Comparison of ENCODE assay signal across 26 mouse cellular contexts in the genomic region with DNA sequence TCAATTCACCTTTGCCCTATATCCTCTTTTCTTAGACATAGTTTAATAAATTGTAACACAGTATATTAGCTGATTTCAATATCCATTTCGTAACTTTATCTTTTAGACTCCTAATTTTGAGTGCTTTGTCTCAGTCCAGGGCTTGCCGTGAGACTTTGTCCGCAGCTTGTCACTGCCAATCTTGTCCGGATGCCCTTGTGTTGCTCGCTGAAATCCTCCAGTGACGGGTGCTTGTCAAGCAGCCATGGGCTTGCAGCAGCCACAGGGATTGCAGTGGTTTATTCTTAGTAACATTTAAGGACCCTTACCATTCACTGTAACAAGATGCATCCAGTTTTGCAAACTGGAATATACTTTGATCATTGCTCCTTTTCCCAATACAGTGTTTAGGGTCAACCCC. TPM values are rescaled to one million over a fixed set of nuclear protein-coding genes. Genes with fewer than 3 reads are reported as not detected.
DNase-seq lines count a peak whose midpoint lies in the region; ATAC-seq and TF ChIP-seq lines count a peak whose summit lies in the region.
"Had no signal": no experiment of that assay in that cellular context is flagged by ENCODE, and none has a peak within 500 bp of the region (broad histone marks: within the 10 kb centered on the region; RNA-seq: fewer than 3 reads in every experiment).

No protein-coding gene starts in this region.

- no peak overlapping the region for H3K4me3 ChIP-seq in liver, adult 2 months (ENCODE audit: insufficient read depth, low read depth, low read length)
- no peak overlapping the region for H3K4me3 ChIP-seq in heart, embryonic 11.5 days (ENCODE audit: low read depth, low read length)
- H3K4me3 ChIP-seq in heart, embryonic 15.5 days = no peak overlapping the region
- H3K4me3 ChIP-seq: embryonic facial prominence, embryonic 12.5 days; forebrain, embryonic 10.5 days; forebrain, embryonic 15.5 days; gastrocnemius, adult 2 months; kidney, embryonic 15.5 days; midbrain, embryonic 13.5 days had no signal

- H3K4me1 ChIP-seq in liver, adult 2 months (ENCODE audit: control insufficient read depth, insufficient read depth, low read length) = peaks cover 9% of the 10 kb centered on the region
- peaks cover 6% of the 10 kb centered on the region for H3K4me1 ChIP-seq in heart, embryonic 11.5 days (ENCODE audit: control insufficient read depth, insufficient read depth, low read length)
- H3K4me1 ChIP-seq in heart, embryonic 15.5 days (replicated peaks) = peaks cover 15% of the 10 kb centered on the region
- H3K4me1 ChIP-seq: forebrain, embryonic 15.5 days had no signal

- WGBS in liver, adult 2 months = 25% methylated on average over 6 of the region's 6 CpGs
- WGBS in heart, embryonic 11.5 days (ENCODE audit: insufficient replicate concordance) = 60% methylated on average over 6 of the region's 6 CpGs
- WGBS in heart, embryonic 15.5 days = 43% methylated on average over 6 of the region's 6 CpGs

- TF ChIP-seq CTCF in liver, adult 2 months (IDR thresholded peaks at IDR 0.05; ENCODE audit: low read depth, low read length) = no peak

- peak overlapping the region; percentile 27 for H3K27ac ChIP-seq in liver, adult 2 months (replicated peaks; ENCODE audit: insufficient read depth, low read depth, low read length)
- H3K27ac ChIP-seq in heart, embryonic 11.5 days (ENCODE audit: low read depth, low read length) = peak overlapping the region; percentile 55
- peak overlapping the region; percentile 60 for H3K27ac ChIP-seq in heart, embryonic 15.5 days
- H3K27ac ChIP-seq: embryonic facial prominence, embryonic 12.5 days; forebrain, embryonic 10.5 days; forebrain, embryonic 15.5 days; gastrocnemius, adult 2 months; kidney, embryonic 15.5 days; macrophage; midbrain, embryonic 13.5 days had no signal

- no peaks in the 10 kb centered on the region for H3K9me3 ChIP-seq in heart, embryonic 11.5 days (replicated peaks; ENCODE audit: control insufficient read depth, low read length)
- no peaks in the 10 kb centered on the region for H3K9me3 ChIP-seq in heart, embryonic 15.5 days (replicated peaks)
- H3K9me3 ChIP-seq: embryonic facial prominence, embryonic 12.5 days; forebrain, embryonic 10.5 days; forebrain, embryonic 15.5 days; kidney, embryonic 15.5 days; midbrain, embryonic 13.5 days had no signal

- peak; percentile 79 for DNase-seq in liver, adult 2 months (ENCODE audit: extremely low read depth, low read depth, low spot score)
- no peak for DNase-seq in liver
- DNase-seq in heart, postnatal 4 days = peak; percentile 22
- no peak for DNase-seq in adrenal gland, adult 8-10 months
- DNase-seq in frontal cortex, postnatal 36 days (ENCODE audit: low spot score in 2 of 2) = no peak
- DNase-seq: adrenal gland, postnatal 10 days; B cell, adult 2 months; cerebellum, adult 11 months; cerebellum, adult 9-10 months; cerebellum, postnatal 36 days; gastrocnemius, adult 2 months; lung, adult 2 months; lung, postnatal 10 days; thymus, adult 2 months; thymus, postnatal 4 days had no signal

- TF ChIP-seq POLR2A in liver, adult 2 months (IDR thresholded peaks at IDR 0.05; ENCODE audit: extremely low read depth, insufficient read depth, low read length) = no peak

- H3K9ac ChIP-seq in liver, adult 2 months (ENCODE audit: low read depth, low read length) = no peak overlapping the region
- no peak overlapping the region for H3K9ac ChIP-seq in heart, embryonic 11.5 days (ENCODE audit: low read depth, low read length)
- H3K9ac ChIP-seq in heart, embryonic 15.5 days = no peak overlapping the region
- H3K9ac ChIP-seq: embryonic facial prominence, embryonic 12.5 days; forebrain, embryonic 15.5 days; kidney, embryonic 15.5 days; midbrain, embryonic 13.5 days had no signal

- no peak overlapping the region for H3K4me2 ChIP-seq in heart, embryonic 11.5 days
- H3K4me2 ChIP-seq in heart, embryonic 15.5 days = no peak overlapping the region
- H3K4me2 ChIP-seq: embryonic facial prominence, embryonic 12.5 days; forebrain, embryonic 15.5 days; kidney, embryonic 15.5 days; liver, embryonic 11.5 days; midbrain, embryonic 13.5 days had no signal

- ATAC-seq in heart, embryonic 11.5 days (replicated peaks; ENCODE audit: insufficient number of reproducible peaks, low FRiP score, low TSS enrichment) = no peak
- no peak for ATAC-seq in heart, embryonic 15.5 days (replicated peaks; ENCODE audit: insufficient number of reproducible peaks, insufficient read depth, low FRiP score, low read depth)
- ATAC-seq: activated CD4-positive, CD25-positive, alpha-beta regulatory T cell, adult 4 months; forebrain, embryonic 15.5 days; hindbrain, embryonic 16.5 days; midbrain, embryonic 13.5 days had no signal

- H3K79me2 ChIP-seq in liver, adult 2 months (ENCODE audit: control insufficient read depth, insufficient read depth, low read length) = no peaks in the 10 kb centered on the region; the same call in 1 of the 2 replicates

- H3K27me3 ChIP-seq in liver, adult 2 months (ENCODE audit: control insufficient read depth, insufficient read depth, low read length) = no peaks in the 10 kb centered on the region
- no peaks in the 10 kb centered on the region for H3K27me3 ChIP-seq in heart, embryonic 11.5 days (ENCODE audit: control insufficient read depth, insufficient read depth, low read length)
- H3K27me3 ChIP-seq in heart, embryonic 15.5 days = no peaks in the 10 kb centered on the region
- H3K27me3 ChIP-seq: embryonic facial prominence, embryonic 12.5 days; forebrain, embryonic 15.5 days; kidney, embryonic 15.5 days; midbrain, embryonic 13.5 days had no signal

- H3K36me3 ChIP-seq in liver, adult 2 months (ENCODE audit: control insufficient read depth, insufficient read depth, low read length) = peaks cover 22% of the 10 kb centered on the region
- peaks cover 8% of the 10 kb centered on the region; the same call in 1 of the 2 replicates for H3K36me3 ChIP-seq in heart, embryonic 11.5 days (ENCODE audit: control insufficient read depth, insufficient read depth, low read length)
- peaks cover 24% of the 10 kb centered on the region; the same call in 1 of the 2 replicates for H3K36me3 ChIP-seq in heart, embryonic 15.5 days

RNA-seq across cellular contexts. Expression of a gene that starts 26.6 kb away (rescaled TPM):
- total RNA-seq in liver, adult 2 months (2014; rRNA removed) = 26.4 and 36.6 TPM in 2 replicates
- polyA plus RNA-seq in liver, adult 2 months (2012; rRNA removed) = 14.0 and 14.4 TPM in 2 replicates
- 18.0 and 19.8 TPM in 2 replicates for polyA plus RNA-seq in heart, embryonic 11.5 days (2014; fragmentation: Nextera tagmentation; extraction: Ambion mirVana)
- 10.8 and 14.5 TPM in 2 replicates for polyA plus RNA-seq in heart, embryonic 15.5 days (2015; fragmentation: Nextera tagmentation; extraction: Ambion mirVana)
- total RNA-seq in heart, postnatal 4 days (2021) = 10 to 100 TPM; 27.0 to 28.1 TPM
- total RNA-seq in adrenal gland, adult 8-10 months (2022) = 100 to 1,000 TPM; 126 to 142 (median 139) TPM

Comparison
In these comparisons a context has a peak if more than half of its experiments do, and no peak if none do; other contexts are left out.
1. DNase-seq: peak in liver, adult 2 months (single experiment) and heart, postnatal 4 days (single experiment); none in liver (single experiment), adrenal gland, adult 8-10 months (single experiment) and frontal cortex, postnatal 36 days (0 of 2).
2. Peak in every context shown above with its lines, with median percentiles within 50 percentile points of each other: H3K27ac ChIP-seq.